9 mouse cellular contexts compared by ENCODE assay signal in the genomic region with DNA sequence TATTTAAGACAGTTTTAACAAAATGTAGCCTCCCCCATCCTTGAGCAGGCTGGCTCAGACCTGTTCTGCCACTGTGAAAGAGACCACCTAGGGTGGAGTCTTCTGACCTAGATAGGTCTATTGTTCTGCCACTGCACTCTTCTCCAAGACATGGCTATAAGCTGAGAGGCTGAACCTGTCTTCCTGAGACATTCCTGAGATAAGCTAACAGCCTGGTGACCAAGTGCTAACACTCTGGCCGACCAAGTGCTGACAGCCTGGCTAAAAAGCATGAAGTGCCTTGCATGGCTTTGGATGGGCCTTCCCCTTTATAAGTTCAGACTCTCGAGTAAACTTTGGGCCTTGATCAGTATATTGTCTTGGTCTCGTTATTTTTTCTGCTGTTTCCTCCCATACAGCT. TPM values are rescaled to one million over a fixed set of nuclear protein-coding genes. Genes with fewer than 3 reads are reported as not detected.
"Had no signal": no experiment of that assay in that cellular context is flagged by ENCODE, and none has a peak within 500 bp of the region (broad histone marks: within the 10 kb centered on the region; RNA-seq: fewer than 3 reads in every experiment).

No protein-coding gene starts in this region.

RNA-seq across cellular contexts. Expression of gene Ifi202b, which starts 1.5 kb away (rescaled TPM):
- polyA plus RNA-seq: kidney, embryonic 16.5 days; limb, embryonic 12.5 days; liver, embryonic 11.5 days; liver, embryonic 14.5 days; liver, postnatal 0 days; lung, embryonic 15.5 days; midbrain, embryonic 10.5 days; midbrain, embryonic 15.5 days; neural tube, embryonic 13.5 days had no signal

RNA-seq across cellular contexts. Expression of gene Ifi203, which starts 38.6 kb away (rescaled TPM):
- polyA plus RNA-seq: midbrain, embryonic 10.5 days had no signal

RNA-seq across cellular contexts. Expression of gene Ifi205, which starts 50.6 kb away (rescaled TPM):
- polyA plus RNA-seq: midbrain, embryonic 10.5 days; neural tube, embryonic 13.5 days had no signal

RNA-seq across cellular contexts. Expression of gene Olfr433, which starts 59.5 kb away (rescaled TPM):
- polyA plus RNA-seq: limb, embryonic 12.5 days; lung, embryonic 15.5 days; midbrain, embryonic 10.5 days; midbrain, embryonic 15.5 days; neural tube, embryonic 13.5 days had no signal
